Mouse (Mus musculus) layer of hippocampus, adult 9-10 months (tissue): Measurements from ENCODE around the gene Plcl2.
"Not testable (repeated sequence)": the region's sequence is repeated elsewhere in the genome, so short reads cannot be mapped to it uniquely, and the experiment has no call there.

Experiments used
- DNase-seq: peaks from one replicate; pipeline ENCODE4 v3.0.0; 2022; ENCODE audit warnings: low spot score

Gene Plcl2

GRCm38 (mm10) chr17:50500806-50501205, 8.4 kb upstream of the Plcl2 start:
- no peak for DNase-seq

GRCm38 (mm10) chr17:50503075-50503474, 6.1 kb upstream of the Plcl2 start:
- no peak for DNase-seq

- DNase-seq: no peak
Measured at GRCm38 (mm10) chr17:50504070-50504846, 4.9 kb upstream of the Plcl2 start.

GRCm38 (mm10) chr17:50505910-50506634, 3.1 kb upstream of the Plcl2 start:
- no peak for DNase-seq

- DNase-seq: no peak
Measured at GRCm38 (mm10) chr17:50506861-50507321, 2.3 kb upstream of the Plcl2 start.

- DNase-seq: no peak
Measured at GRCm38 (mm10) chr17:50508055-50508774, 988 bp upstream of the Plcl2 start.

- DNase-seq: no peak
Measured at GRCm38 (mm10) chr17:50508775-50509250, 390 bp upstream of the Plcl2 start.

- DNase-seq: no peak
Measured at GRCm38 (mm10) chr17:50510279-50510678, 1.1 kb downstream of the Plcl2 start.

- no peak for DNase-seq
Measured at GRCm38 (mm10) chr17:50510741-50511140, 1.5 kb downstream of the Plcl2 start.

- no peak for DNase-seq
Measured at GRCm38 (mm10) chr17:50512222-50512621, 3.0 kb downstream of the Plcl2 start.

- no peak for DNase-seq
Measured at GRCm38 (mm10) chr17:50512841-50513240, 3.6 kb downstream of the Plcl2 start.

- no peak for DNase-seq
Measured at GRCm38 (mm10) chr17:50513376-50513775, 4.2 kb downstream of the Plcl2 start.

GRCm38 (mm10) chr17:50514012-50514411, 4.8 kb downstream of the Plcl2 start:
- DNase-seq: no peak

GRCm38 (mm10) chr17:50515926-50516325, 6.7 kb downstream of the Plcl2 start:
- no peak for DNase-seq

- no peak for DNase-seq
Measured at GRCm38 (mm10) chr17:50517781-50518415, 8.7 kb downstream of the Plcl2 start.

GRCm38 (mm10) chr17:50519588-50519987, 10.4 kb downstream of the Plcl2 start:
- DNase-seq: no peak

GRCm38 (mm10) chr17:50522473-50523083, 13.4 kb downstream of the Plcl2 start:
- no peak for DNase-seq

- no peak for DNase-seq
Measured at GRCm38 (mm10) chr17:50524970-50525369, 15.8 kb downstream of the Plcl2 start.

- DNase-seq: no peak
Measured at GRCm38 (mm10) chr17:50525821-50526220, 16.6 kb downstream of the Plcl2 start.

- DNase-seq: no peak
Measured at GRCm38 (mm10) chr17:50530089-50530488, 20.9 kb downstream of the Plcl2 start.

GRCm38 (mm10) chr17:50534889-50535288, 25.7 kb downstream of the Plcl2 start:
- not testable (repeated sequence) for DNase-seq
